Mouse (Mus musculus): Measurements from ENCODE around the gene Lgals4. TPM values are rescaled to one million over a fixed set of nuclear protein-coding genes. Genes with fewer than 3 reads are reported as not detected.

Lgals4 gene
- total RNA-seq, 2 experiments from 2014 or later, result 1.3 to 4.0 TPM

DNA sequence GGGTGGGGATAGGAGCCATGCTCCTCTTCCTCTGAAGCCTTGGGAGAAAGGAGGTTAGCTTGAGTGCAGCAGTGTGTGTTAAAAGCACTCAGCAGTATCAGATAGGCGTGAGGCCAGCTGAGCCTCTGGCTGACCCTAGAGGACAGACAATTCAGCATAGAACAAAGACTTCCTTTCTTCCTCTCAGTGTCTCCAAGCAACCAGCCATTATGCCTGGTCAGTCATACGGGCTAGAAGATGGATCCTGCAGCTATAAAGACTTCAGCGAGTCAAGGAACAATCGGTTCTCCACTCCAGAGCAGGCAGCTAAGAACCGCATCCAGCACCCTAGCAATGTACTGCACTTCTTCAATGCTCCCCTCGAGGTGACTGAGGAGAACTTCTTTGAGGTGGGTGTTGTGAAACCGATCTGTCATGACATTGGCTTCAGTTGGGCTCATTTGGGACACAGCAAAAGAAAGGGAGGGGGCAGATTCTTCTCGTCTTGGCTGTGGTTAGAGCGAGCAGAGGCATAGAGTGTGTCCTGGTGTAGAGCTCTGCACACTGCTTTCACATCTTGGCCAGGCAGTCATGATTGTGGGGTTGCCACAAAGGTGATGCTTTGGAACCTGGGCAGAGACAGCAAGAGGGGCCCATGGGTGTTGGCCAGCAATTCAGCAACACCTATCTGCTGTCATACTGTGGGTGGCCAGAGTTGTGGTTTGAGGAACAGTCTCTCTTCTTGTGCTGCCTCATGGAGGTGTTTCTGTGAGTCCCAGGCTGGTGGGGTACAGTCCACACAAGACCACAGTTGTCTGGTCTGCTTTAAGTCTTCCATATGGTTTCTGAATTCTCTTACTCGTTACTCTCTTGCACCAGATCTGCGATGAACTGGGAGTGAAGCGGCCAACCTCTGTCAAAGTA lies 13.0 kb upstream of the Lgals4 start:
- DNase-seq (ENCODE audit: extremely low spot score in 1 of 2, low spot score in 1 of 2), result no peak

DNA sequence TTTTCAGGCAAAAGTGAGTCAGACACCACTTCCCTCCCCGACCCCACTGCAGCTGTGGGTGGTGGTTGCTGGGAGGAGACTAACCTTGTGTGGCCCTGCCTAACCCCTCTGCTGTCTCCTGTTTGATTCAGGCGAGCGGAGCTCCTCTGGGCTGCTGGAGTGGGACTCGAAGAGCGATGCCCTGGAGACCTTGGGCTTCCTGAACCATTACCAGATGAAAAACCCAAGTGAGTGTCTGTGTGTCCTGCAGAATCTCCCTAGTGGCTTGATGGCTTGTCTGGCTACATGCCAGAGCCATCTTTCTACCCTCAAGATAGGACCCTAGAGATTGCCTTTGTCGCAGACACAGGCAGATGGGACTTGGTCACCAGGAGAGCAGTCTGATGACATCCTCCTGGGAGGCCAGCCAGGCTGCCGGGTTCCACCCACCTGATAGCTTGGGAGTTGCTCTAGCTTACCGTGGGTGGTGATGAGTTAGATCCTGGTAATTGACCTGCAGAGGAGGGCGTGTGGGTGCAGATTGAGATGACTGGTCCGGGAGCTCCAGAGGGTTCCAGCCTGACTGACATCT lies 12.3 kb upstream of the Lgals4 start:
- peak in 1 of 2 experiments; percentile 49 for DNase-seq (ENCODE audit: extremely low spot score in 1 of 2, low spot score in 1 of 2)

DNA sequence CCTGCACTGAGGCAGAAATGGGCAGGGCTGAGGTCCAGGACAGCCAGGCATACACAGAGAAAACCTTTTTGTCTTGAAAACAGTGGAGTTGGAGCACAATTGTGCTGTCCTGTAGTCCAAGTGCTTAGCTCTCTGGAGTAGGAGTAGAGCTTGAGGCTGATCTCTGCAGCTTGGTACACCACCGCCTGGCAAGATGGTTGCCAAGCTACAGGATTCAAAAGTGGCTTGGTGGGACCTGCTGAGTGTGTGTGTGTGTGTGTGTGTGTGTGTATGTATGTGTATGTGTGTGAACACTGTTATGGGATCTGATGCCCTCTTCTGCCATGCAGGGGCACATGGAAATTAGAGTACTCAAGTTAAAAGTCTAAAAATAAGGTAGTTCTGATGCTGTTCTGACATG lies 11.1 kb upstream of the Lgals4 start:
- DNase-seq (ENCODE audit: extremely low spot score in 1 of 2, low spot score in 1 of 2), result no peak

DNA sequence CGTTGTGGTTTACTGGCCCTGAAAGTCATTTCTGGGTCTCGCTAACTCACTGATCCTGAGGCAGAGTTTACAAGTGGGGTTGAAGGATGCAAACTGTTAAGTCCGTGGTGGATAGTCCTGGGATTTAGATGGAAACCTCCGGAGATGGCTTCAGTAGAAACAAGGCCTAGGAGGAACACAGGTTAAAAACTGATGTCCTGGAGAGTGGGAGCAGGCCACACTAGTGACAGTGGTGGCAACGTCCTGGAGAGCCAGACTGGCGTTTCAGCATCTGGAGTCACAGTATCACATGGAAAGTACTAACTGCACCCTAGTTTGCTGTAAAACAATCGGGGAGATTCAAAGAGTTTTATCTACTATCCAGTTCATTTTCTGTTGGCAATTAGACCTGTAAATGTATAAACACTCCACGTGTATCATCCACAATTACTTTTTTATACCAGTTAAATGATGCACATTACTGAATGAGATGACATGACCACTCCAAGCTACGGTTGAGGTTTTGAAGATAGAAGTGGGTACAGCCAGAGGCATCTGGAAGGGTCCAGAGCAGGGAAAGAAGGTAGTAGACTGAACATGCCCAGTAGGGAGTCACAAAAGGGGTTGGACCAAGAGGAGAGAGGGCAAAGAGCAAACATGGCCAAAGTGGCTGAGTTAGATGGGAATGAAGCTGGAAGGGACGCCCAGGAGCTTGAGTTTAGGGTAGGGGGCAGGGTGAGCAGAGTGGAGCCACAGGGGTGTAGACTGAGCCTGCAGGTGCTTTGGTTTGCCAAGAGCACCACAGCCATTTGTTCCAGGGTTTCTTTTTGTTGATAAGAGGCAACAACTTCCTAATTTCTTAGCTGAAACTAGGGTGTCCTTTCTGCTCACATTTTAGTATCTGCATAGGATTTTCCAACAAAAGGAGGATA lies 10.4 kb upstream of the Lgals4 start:
- no peak for DNase-seq (ENCODE audit: extremely low spot score in 1 of 2, low spot score in 1 of 2)

DNA sequence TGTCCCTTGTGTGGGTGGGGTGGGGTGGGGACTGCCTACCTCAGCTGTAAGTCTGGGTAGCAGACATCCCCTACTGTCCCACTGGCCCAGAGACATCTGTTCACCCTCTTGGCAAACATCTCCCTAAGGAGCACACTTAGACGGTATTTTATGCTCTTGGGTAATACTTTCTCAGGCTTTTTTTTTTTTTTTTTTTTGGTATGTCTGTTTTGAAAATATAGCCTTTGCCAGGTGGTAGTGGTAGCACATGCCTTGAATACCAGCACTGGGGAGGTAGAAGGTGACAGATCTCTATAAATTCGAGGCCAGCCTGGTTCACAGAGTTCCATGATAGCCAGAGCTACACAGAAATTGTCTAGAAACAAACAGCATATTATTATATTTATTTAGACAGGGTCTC lies 9.7 kb upstream of the Lgals4 start:
- DNase-seq (ENCODE audit: extremely low spot score in 1 of 2, low spot score in 1 of 2), result no peak

DNA sequence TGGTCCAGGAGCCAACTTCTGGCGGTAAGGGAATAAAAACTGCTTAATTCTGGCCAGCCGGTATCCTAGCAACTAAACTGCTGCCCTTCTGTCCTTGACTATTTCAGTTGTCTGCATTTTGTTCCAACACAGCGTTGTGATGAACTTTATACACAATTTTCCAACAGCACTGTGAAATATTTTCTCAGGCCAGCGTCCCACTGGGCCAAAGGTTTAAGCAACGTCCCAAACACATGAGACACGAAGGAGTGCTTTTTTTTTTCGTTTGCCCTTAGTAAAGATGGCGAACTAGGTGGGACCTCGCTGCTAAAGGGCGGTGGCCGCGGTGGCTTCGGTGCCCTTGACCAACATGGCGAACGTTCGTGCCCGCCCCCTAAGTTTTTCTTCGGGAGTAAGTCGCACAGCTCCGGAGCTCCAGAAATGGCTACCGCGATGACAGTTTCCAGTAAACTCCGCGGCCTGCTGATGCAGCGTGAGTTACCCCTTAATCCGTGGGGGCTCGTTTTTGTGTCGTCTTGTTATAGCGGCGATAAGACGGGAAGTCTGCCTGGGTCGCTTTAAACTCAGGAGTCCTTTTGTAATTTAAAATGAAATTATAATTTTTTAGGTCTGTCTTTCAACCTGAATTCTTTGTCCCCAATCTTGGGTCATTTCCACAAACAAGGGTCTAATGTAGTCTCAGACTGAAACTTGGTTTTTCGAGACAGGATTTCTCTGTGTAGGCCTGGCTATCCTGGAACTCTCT lies 8.5 kb upstream of the Lgals4 start, which contains the start of gene Ech1:
Gene Ech1, plus strand, starts transcription at position 277 of the 745 bp plus-strand sequence.
- peak; percentile 65 to 76 for DNase-seq (ENCODE audit: extremely low spot score in 1 of 2, low spot score in 1 of 2)

DNA sequence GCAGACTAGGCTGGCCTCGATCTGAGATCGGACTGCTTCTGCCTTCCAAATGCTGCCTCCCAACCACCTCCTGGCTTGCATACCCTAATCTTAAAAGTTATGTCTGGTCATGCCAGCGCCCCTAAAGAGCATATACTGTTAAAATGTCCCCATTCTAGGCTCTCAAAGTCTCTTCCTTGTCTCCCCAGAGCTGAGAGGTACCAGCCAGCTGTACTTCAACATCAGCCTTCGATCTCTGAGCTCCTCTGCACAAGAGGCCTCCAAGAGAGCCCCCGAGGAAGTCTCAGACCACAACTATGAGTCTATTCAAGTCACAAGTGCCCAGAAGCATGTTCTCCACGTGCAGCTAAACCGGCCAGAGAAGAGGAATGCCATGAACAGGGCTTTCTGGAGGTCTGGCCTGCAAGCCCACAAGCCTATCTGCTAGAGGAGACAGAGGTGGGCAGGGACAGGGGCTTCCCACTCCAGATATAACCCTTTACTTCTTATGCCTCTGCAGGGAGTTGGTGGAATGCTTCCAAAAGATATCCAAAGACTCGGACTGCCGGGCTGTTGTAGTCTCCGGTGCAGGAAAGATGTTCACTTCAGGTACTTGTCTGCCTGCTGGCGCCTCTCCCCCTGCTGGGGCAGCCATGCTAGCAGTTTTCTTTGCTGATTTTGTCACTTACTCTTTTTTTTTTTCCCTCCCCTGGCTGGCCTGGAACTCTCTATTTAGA lies 7.8 kb upstream of the Lgals4 start:
- no peak for DNase-seq (ENCODE audit: extremely low spot score in 1 of 2, low spot score in 1 of 2)

DNA sequence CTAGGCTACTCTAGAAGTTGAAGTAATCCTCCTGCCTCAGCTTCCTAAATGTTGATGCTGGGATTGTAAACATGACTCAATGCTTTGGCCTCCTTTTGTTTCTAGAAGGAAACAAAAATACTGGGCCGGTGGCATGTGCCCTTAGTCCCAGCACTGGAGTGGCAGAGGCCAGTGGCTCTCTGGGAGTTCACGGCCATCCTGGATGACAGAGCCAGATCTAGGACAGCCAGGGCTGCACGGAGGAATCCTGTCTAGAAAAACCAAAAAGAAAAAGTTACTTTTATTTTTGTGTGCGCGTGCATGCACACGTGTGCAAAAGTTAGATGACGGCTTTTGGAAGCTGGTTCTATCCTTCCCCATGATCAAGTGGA lies 7.3 kb upstream of the Lgals4 start:
- DNase-seq (ENCODE audit: extremely low spot score in 1 of 2, low spot score in 1 of 2), result no peak

DNA sequence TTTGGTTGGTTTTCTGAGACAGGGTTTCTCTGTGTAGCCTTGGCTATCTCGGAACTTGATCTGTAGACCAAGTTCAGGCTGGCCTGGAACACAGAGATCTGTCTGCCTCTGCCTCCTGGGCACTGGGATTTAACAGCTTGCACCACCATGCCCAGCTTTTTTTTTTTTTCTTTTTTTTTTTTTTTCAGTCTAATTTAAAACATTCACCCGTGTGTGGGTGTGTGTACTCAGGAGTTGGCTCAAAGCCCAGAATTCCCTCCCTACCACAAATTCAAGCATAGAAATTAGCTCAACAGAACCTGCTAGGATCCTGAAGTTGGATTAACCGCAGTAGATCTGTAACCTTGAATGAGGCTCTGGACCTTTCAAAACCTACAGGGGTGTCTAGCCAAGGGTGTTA lies 6.3 kb upstream of the Lgals4 start:
- peak in 1 of 2 experiments; percentile 55 for DNase-seq (ENCODE audit: extremely low spot score in 1 of 2, low spot score in 1 of 2)

DNA sequence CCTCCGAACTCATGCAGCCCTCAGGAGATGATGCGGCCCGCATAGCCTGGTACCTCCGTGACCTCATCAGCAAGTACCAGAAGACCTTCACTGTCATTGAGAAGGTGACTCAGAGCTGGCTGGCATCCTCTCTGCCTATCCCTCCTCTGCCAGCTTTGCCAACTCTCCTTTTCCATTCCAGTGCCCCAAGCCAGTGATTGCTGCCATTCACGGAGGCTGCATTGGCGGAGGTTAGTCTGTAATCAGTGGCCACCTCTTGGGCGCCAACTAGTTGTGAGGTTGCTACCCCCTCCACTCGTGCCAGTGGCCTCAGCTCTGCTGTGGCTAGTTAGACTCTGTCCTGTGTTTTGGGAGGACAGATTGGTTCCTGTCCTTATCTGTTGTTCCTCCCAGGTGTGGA lies 3.8 kb upstream of the Lgals4 start:
- no peak for DNase-seq (ENCODE audit: extremely low spot score in 1 of 2, low spot score in 1 of 2)

DNA sequence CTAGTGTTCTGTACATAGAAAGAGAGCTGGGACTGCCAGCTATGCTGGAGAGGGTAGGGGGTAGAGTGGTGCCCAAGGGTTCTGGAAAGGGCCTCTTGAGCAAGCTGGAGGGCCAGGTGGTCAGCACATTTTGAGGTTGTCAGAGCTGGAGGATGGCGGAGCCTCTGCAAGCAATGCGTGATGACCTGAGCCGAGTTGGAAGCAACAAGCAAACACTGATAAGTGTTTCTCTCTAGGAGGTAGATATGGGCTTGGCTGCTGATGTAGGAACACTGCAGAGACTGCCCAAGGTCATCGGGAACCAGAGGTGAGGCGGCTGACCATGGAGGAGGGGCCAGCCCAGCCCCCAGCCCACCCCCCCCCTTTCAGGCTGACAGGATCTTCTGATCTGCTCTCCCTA lies 2.7 kb upstream of the Lgals4 start:
- no peak for DNase-seq (ENCODE audit: extremely low spot score in 1 of 2, low spot score in 1 of 2)

DNA sequence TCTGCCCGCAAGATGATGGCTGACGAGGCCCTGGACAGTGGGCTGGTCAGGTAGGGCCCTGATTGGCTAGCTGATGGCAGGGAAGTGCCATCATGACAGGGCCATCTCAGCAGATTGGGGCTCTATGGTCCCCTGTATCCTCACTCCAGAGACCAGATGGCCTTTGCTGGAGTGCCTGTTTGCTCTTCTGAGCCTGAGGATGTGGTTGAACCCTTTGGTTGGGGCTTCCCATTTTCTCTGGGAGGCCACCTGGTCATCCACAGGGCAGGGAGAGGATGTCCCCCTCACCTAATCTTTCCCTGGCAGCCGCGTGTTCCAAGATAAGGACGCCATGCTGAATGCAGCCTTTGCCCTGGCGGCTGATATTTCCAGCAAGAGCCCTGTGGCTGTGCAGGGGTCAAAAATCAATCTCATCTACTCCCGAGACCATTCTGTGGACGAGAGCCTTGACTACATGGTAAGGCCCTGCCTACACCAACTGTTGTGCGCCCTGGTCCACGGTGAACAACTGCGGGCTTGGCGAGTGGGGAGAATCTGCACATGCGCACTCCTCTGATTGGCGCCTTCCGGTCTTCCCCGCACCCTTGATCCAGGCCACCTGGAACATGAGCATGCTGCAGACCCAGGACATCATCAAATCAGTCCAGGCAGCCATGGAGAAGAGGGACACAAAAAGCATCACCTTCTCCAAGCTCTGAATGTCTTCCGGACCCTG lies 2.1 kb upstream of the Lgals4 start:
- DNase-seq (ENCODE audit: extremely low spot score in 1 of 2, low spot score in 1 of 2), result no peak

DNA sequence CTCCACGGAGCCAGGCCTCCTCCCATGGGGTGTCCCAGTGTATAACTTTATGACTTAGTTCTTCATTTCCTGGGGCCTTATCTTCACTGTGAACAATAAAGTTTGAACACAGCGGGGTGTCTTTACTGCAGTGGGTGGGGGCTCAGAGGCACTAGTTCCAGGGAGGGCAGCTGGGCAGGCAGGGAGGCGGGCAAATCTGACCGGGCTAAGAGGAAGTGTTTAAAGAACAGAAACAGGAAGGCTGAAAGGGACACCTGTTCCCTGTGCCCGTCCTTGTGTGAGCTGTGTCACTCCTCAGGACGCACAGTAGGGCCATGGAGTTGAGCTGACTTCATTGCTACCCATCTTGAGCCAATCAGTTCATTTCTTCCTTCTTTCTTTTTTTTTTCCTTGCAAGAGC lies 1.5 kb upstream of the Lgals4 start:
- no peak for DNase-seq (ENCODE audit: extremely low spot score in 1 of 2, low spot score in 1 of 2)

DNA sequence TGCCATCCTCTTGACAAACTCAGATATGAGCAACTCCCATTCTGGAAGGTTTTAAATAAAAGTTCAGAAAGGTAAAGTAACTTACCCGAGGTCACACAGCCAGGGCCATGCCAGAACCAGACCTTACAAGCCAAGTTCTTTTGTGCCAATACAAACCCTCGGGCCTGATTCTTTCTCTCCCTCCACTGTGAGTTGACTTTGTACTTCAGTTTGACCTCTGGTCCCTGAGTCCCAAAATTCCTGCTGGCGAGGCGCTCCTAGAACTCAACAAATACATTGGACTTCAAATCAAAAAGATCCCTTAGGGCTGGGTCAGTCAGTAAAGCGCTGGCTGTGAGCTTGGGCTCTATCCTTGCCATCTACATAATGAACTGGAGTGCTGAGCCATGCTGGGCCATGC lies 3.3 kb downstream of the Lgals4 start:
- no peak for DNase-seq (ENCODE audit: extremely low spot score in 1 of 2, low spot score in 1 of 2)

DNA sequence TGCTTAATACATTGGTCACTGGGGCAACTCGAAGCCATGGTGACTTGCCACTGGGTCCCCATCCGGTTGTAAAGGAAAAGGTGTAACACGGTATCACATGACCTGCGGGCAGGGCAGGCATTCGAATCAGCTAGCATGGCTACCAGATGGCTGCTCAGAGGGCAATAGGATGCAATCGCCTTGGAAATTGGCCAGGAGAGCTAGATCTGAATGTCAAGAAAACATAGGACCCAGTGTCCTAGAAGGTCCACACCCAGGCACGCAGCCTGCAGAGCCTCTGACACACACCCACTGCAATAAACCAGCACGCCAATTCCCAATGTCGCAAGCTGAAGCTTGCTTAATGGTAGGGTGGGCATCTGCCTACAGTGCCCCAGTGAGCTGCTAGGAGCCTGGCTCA lies 4.7 kb downstream of the Lgals4 start:
- no peak for DNase-seq (ENCODE audit: extremely low spot score in 1 of 2, low spot score in 1 of 2)

DNA sequence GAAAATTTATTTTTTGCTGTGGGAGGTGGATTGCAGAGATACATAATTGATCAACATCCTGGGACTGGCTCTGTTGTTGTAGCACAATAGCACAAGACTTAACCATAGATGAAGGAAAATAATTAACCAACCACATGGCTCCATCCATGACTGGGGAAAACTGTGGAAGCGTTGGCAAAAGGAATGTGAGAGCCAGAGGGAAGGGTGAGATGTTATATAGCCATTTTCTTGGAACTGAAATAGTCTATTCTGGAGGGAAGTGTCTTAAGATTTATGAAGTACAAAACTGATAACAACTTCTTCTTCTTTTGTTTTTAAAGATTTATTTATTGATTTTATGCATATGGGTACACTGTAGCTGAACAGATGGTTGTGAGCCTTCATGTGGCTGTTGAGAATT lies 13.6 kb downstream of the Lgals4 start:
- no peak for DNase-seq (ENCODE audit: extremely low spot score in 1 of 2, low spot score in 1 of 2)

DNA sequence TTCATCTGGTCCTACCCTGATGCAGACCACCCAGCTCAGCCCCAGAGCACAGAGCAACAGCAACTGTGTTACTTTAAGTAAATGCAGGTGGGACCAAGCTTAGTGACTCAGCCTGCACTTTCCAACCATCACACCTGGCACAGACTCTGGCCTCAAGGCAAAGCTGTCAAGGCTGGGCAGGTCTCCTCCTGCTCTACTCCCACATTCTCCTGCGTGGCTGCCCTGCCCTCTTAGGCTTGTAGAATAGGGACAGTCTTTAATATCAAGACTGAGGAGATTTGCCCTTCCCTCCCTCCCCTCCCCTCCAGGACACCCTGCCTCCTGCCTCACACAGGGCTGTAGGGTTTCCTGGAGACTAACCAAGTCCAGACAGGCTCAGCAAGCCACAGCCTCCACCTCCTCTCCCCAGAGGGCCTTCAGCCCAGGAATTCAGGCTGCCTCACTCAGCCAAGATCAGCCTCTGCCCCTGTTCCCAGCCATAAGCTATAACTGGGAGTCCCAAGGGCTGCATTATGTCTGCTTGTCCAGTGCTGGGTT lies 16.1 kb downstream of the Lgals4 start:
- DNase-seq (ENCODE audit: extremely low spot score in 1 of 2, low spot score in 1 of 2), result no peak

DNA sequence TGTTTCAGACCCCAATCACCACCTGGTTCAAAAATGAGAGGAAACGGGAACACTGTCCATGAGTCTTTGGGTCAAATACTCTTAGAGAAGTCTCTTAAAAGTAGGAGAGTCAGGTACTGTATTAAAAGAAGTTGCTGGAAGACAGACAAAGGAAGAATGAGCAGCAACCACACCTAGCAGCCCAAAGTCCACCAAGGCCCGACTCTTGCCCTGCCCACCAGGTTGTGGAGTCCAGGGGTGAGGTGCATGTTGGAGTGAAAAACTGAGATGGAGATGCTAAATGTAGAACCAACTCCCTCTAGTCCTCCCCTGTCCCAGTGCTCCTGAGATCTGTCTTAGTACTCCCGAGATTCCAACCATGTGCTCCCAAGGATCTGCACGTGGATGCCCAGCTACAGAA lies 17.0 kb downstream of the Lgals4 start:
- DNase-seq (ENCODE audit: extremely low spot score in 1 of 2, low spot score in 1 of 2), result no peak

DNA sequence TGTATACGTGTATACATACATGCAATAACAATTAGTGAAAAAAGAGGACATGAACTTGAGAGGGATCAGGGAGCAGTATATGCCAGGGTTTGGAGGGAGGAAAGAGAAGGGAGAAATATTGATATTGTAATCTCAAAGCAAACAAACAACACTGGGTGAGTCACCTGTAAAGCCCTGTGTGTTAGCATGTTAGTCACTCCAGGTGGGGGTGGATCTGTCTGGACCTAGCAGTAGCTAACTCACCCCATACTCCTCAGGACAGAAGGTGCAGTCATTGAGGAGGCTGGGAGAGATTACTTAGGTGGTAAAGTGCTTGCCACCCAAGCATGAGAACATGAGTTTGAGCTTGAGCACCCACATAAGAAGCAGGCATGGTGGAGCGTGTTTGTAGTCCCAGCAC lies 26.3 kb downstream of the Lgals4 start:
- no peak for DNase-seq (ENCODE audit: extremely low spot score in 1 of 2, low spot score in 1 of 2)

Data from layer of hippocampus, postnatal 25 days (tissue).